Mouse (Mus musculus): ENCODE measurements around the gene Frrs1. TPM values are rescaled to one million over a fixed set of nuclear protein-coding genes. Genes with fewer than 3 reads are reported as not detected.

Frrs1 gene
- polyA plus RNA-seq, 1 experiment from 2014 or later, result 21.9 TPM

- Histone ChIP-seq H3K4me3 (ENCODE audit: low read length) (peak overlapping the region; percentile 83), H3K9me3 (replicated peaks; ENCODE audit: control insufficient read depth, low read length) (no peaks in the 10 kb centered on the region), H3K4me2 (ENCODE audit: low read depth, low read length) (peak overlapping the region; percentile 97), H3K27ac (ENCODE audit: low read length) (no peak overlapping the region), H3K27me3 (ENCODE audit: control insufficient read depth, insufficient read depth, low read length) (no peaks in the 10 kb centered on the region), H3K9ac (ENCODE audit: low read length) (peak overlapping the region; percentile 73), H3K36me3 (ENCODE audit: control insufficient read depth, insufficient read depth) (no peaks in the 10 kb centered on the region), H3K4me1 (ENCODE audit: control insufficient read depth, insufficient read depth, low read length) (peaks cover 10% of the 10 kb centered on the region; the same call in 1 of the 2 replicates)
- ATAC-seq (replicated peaks; ENCODE audit: extremely low read depth, insufficient read depth, low FRiP score), result no peak
- 50% methylated on average over 19 of the region's 19 CpGs for WGBS
These were observed 1.3 kb downstream of the Frrs1 start for GRCm38 (mm10) chr3:116860333-116861222.

- 5% methylated on average over 4 of the region's 4 CpGs for WGBS
- peak; percentile 19; the same call in 1 of the 2 replicates for ATAC-seq (replicated peaks; ENCODE audit: extremely low read depth, insufficient read depth, low FRiP score)
- Histone ChIP-seq H3K4me1 (ENCODE audit: control insufficient read depth, insufficient read depth, low read length) (peaks cover 10% of the 10 kb centered on the region; the same call in 1 of the 2 replicates), H3K4me2 (ENCODE audit: low read depth, low read length) (peak overlapping the region; percentile 97), H3K9me3 (replicated peaks; ENCODE audit: control insufficient read depth, low read length) (no peaks in the 10 kb centered on the region), H3K4me3 (ENCODE audit: low read length) (peak overlapping the region; percentile 83), H3K27ac (ENCODE audit: low read length) (0 out of 2 replicates have a peak overlapping the region, but pooled peaks have one; percentile 16), H3K9ac (ENCODE audit: low read length) (peak overlapping the region; percentile 73), H3K36me3 (ENCODE audit: control insufficient read depth, insufficient read depth) (no peaks in the 10 kb centered on the region), H3K27me3 (ENCODE audit: control insufficient read depth, insufficient read depth, low read length) (no peaks in the 10 kb centered on the region)
These were observed 1.9 kb downstream of the Frrs1 start for GRCm38 (mm10) chr3:116861223-116861539.

GRCm38 (mm10) chr3:116861540-116862067 lies 2.3 kb downstream of the Frrs1 start:
- peak overlapping the region; percentile 73 for H3K9ac ChIP-seq (ENCODE audit: low read length)
- H3K36me3 ChIP-seq (ENCODE audit: control insufficient read depth, insufficient read depth), result peaks cover under 1% of the 10 kb centered on the region; the same call in 1 of the 2 replicates
- ATAC-seq (replicated peaks; ENCODE audit: extremely low read depth, insufficient read depth, low FRiP score), result peak; percentile 82
- no peaks in the 10 kb centered on the region for H3K9me3 ChIP-seq (replicated peaks; ENCODE audit: control insufficient read depth, low read length)
- no peaks in the 10 kb centered on the region for H3K27me3 ChIP-seq (ENCODE audit: control insufficient read depth, insufficient read depth, low read length)
- H3K4me2 ChIP-seq (ENCODE audit: low read depth, low read length), result peak overlapping the region; percentile 97
- H3K27ac ChIP-seq (ENCODE audit: low read length), result peak overlapping the region; percentile 70
- peaks cover 10% of the 10 kb centered on the region; the same call in 1 of the 2 replicates for H3K4me1 ChIP-seq (ENCODE audit: control insufficient read depth, insufficient read depth, low read length)
- H3K4me3 ChIP-seq (ENCODE audit: low read length), result peak overlapping the region; percentile 83
- WGBS, result 1% methylated on average over 25 of the region's 25 CpGs

- ATAC-seq (replicated peaks; ENCODE audit: extremely low read depth, insufficient read depth, low FRiP score), result no peak
- H3K4me3 ChIP-seq (ENCODE audit: low read length), result no peak overlapping the region
These were observed 3.4 kb downstream of the Frrs1 start for GRCm38 (mm10) chr3:116862621-116863020.

GRCm38 (mm10) chr3:116864421-116864820 lies 5.2 kb downstream of the Frrs1 start:
- H3K27me3 ChIP-seq (ENCODE audit: control insufficient read depth, insufficient read depth, low read length), result no peaks in the 10 kb centered on the region
- no peak overlapping the region for H3K4me2 ChIP-seq (ENCODE audit: low read depth, low read length)
- H3K27ac ChIP-seq (ENCODE audit: low read length), result no peak overlapping the region
- H3K9me3 ChIP-seq (replicated peaks; ENCODE audit: control insufficient read depth, low read length), result no peaks in the 10 kb centered on the region
- no peak overlapping the region for H3K4me3 ChIP-seq (ENCODE audit: low read length)
- H3K36me3 ChIP-seq (ENCODE audit: control insufficient read depth, insufficient read depth), result peaks cover 3% of the 10 kb centered on the region; the same call in 1 of the 2 replicates
- 68% methylated on average over 5 of the region's 5 CpGs for WGBS
- no peak overlapping the region for H3K9ac ChIP-seq (ENCODE audit: low read length)
- H3K4me1 ChIP-seq (ENCODE audit: control insufficient read depth, insufficient read depth, low read length), result peaks cover 10% of the 10 kb centered on the region; the same call in 1 of the 2 replicates
- no peak for ATAC-seq (replicated peaks; ENCODE audit: extremely low read depth, insufficient read depth, low FRiP score)

More at GRCm38 (mm10) chr3:116862621-116863020, 3.4 kb downstream of the Frrs1 start:
- no peak overlapping the region for H3K9ac ChIP-seq (ENCODE audit: low read length)
- WGBS, result 59% methylated on average over 1 of the region's 1 CpGs
- peaks cover 10% of the 10 kb centered on the region; the same call in 1 of the 2 replicates for H3K4me1 ChIP-seq (ENCODE audit: control insufficient read depth, insufficient read depth, low read length)
- no peaks in the 10 kb centered on the region for H3K9me3 ChIP-seq (replicated peaks; ENCODE audit: control insufficient read depth, low read length)
- peaks cover 3% of the 10 kb centered on the region; the same call in 1 of the 2 replicates for H3K36me3 ChIP-seq (ENCODE audit: control insufficient read depth, insufficient read depth)
- H3K27ac ChIP-seq (ENCODE audit: low read length), result no peak overlapping the region
- no peaks in the 10 kb centered on the region for H3K27me3 ChIP-seq (ENCODE audit: control insufficient read depth, insufficient read depth, low read length)
- H3K4me2 ChIP-seq (ENCODE audit: low read depth, low read length), result no peak overlapping the region

GRCm38 (mm10) chr3:116865199-116865636 lies 6.0 kb downstream of the Frrs1 start:
- Histone ChIP-seq H3K27me3 (ENCODE audit: control insufficient read depth, insufficient read depth, low read length) (no peaks in the 10 kb centered on the region), H3K27ac (ENCODE audit: low read length) (peak overlapping the region; percentile 58), H3K36me3 (ENCODE audit: control insufficient read depth, insufficient read depth) (peaks cover 3% of the 10 kb centered on the region; the same call in 1 of the 2 replicates), H3K4me2 (ENCODE audit: low read depth, low read length) (no peak overlapping the region), H3K9ac (ENCODE audit: low read length) (no peak overlapping the region), H3K4me3 (ENCODE audit: low read length) (no peak overlapping the region), H3K4me1 (ENCODE audit: control insufficient read depth, insufficient read depth, low read length) (peaks cover 10% of the 10 kb centered on the region; the same call in 1 of the 2 replicates), H3K9me3 (replicated peaks; ENCODE audit: control insufficient read depth, low read length) (no peaks in the 10 kb centered on the region)
- 40% methylated on average over 1 of the region's 1 CpGs for WGBS
- peak; percentile 26; the same call in 1 of the 2 replicates for ATAC-seq (replicated peaks; ENCODE audit: extremely low read depth, insufficient read depth, low FRiP score)

- ATAC-seq (replicated peaks; ENCODE audit: extremely low read depth, insufficient read depth, low FRiP score), result no peak
- Histone ChIP-seq H3K9me3 (replicated peaks; ENCODE audit: control insufficient read depth, low read length) (no peaks in the 10 kb centered on the region), H3K4me1 (ENCODE audit: control insufficient read depth, insufficient read depth, low read length) (no peaks in the 10 kb centered on the region), H3K27ac (ENCODE audit: low read length) (no peak overlapping the region), H3K4me3 (ENCODE audit: low read length) (no peak overlapping the region), H3K36me3 (ENCODE audit: control insufficient read depth, insufficient read depth) (peaks cover 3% of the 10 kb centered on the region; the same call in 1 of the 2 replicates), H3K9ac (ENCODE audit: low read length) (no peak overlapping the region), H3K4me2 (ENCODE audit: low read depth, low read length) (no peak overlapping the region), H3K27me3 (ENCODE audit: control insufficient read depth, insufficient read depth, low read length) (no peaks in the 10 kb centered on the region)
- WGBS, result 62% methylated on average over 3 of the region's 3 CpGs
These were observed 11.1 kb downstream of the Frrs1 start for GRCm38 (mm10) chr3:116870372-116870771.

GRCm38 (mm10) chr3:116882221-116882960 lies 23.1 kb downstream of the Frrs1 start:
- no peak overlapping the region for H3K4me2 ChIP-seq (ENCODE audit: low read depth, low read length)
- no peak overlapping the region; the same call in 1 of the 2 replicates for H3K27ac ChIP-seq (ENCODE audit: low read length)
- H3K36me3 ChIP-seq (ENCODE audit: control insufficient read depth, insufficient read depth), result peaks cover 7% of the 10 kb centered on the region; the same call in 1 of the 2 replicates
- WGBS, result 56% methylated on average over 14 of the region's 14 CpGs
- H3K4me1 ChIP-seq (ENCODE audit: control insufficient read depth, insufficient read depth, low read length), result peaks cover 3% of the 10 kb centered on the region
- H3K4me3 ChIP-seq (ENCODE audit: low read length), result no peak overlapping the region
- no peaks in the 10 kb centered on the region for H3K9me3 ChIP-seq (replicated peaks; ENCODE audit: control insufficient read depth, low read length)
- H3K27me3 ChIP-seq (ENCODE audit: control insufficient read depth, insufficient read depth, low read length), result no peaks in the 10 kb centered on the region
- H3K9ac ChIP-seq (ENCODE audit: low read length), result no peak overlapping the region
- no peak; the same call in 1 of the 2 replicates for ATAC-seq (replicated peaks; ENCODE audit: extremely low read depth, insufficient read depth, low FRiP score)
